Mouse (Mus musculus): Measurements from ENCODE around the gene Enc1.

DNA sequence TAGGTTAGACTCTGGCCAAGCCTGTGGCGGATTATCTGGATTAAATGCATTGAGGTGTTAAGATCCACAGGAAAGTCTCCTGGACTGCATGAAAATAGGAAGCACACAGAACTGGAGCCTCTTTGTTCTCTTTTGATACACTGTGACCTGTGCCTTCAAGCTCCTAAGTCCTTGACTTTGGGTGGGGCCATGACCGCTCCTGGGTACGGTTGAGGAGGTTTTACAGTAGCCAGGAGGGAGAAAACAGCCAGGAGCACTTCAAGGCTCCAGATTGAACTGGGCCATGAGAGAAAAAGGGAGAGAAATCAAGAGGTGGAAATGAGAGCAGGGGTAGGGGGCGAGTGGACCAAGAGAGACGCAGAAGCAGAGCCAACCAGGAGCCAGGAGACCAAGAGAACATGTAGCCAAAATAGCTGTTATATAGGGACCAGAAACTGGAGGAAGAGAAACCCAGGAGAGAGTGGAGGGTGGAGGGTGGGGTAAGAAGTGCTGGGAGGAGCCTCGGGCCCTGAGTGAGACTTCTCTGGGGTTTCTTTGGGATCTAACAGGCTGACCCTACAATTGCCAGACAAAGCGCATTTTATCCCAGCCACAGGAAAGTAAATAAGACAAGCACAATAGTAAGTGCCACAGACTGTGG, 33.3 kb upstream of the Enc1 start:
- TF ChIP-seq CTCF (IDR thresholded peaks at IDR 0.05) (no peak), EP300 (IDR thresholded peaks at IDR 0.05) (no peak)
